Mouse (Mus musculus) stomach, postnatal 0 days (tissue): Measurements from ENCODE around the gene Pkd1l2. TPM values are rescaled to one million over a fixed set of nuclear protein-coding genes. Genes with fewer than 3 reads are reported as not detected.

ENCODE experiments used
- ATAC-seq: fragments of 200-750 bp; cut with Nextera tagmentation; 2 replicates; pipeline ENCODE4 v1.8.0; 2017; ENCODE audit not compliant: low FRiP score, low TSS enrichment
- DNase-seq: peaks from one replicate; pipeline ENCODE4 v3.0.0-alpha.2; 2016; ENCODE audit warnings: low spot score
- H3K27ac ChIP-seq: fragments of 300-500 bp; sonication (generic); replicated peaks from 2 replicates; pipeline ENCODE4 v1.5.1; 2014; ENCODE audit warnings: mild to moderate bottlenecking, control low read depth
- H3K27me3 ChIP-seq: fragments of 300-500 bp; sonication (generic); 2 replicates; pipeline ENCODE4 v1.6.1; 2014; ENCODE audit warnings: low read length; ENCODE audit not compliant: control insufficient read depth, insufficient read depth
- H3K36me3 ChIP-seq: fragments of 300-500 bp; sonication (generic); 2 replicates; pipeline ENCODE4 v1.6.1; 2014; ENCODE audit warnings: low read length, mixed read lengths; ENCODE audit not compliant: control insufficient read depth, insufficient read depth
- H3K4me1 ChIP-seq: fragments of 300-500 bp; sonication (generic); replicated peaks from 2 replicates; pipeline ENCODE4 v1.6.1; 2014; ENCODE audit warnings: antibody characterized with exemption; ENCODE audit not compliant: control insufficient read depth, insufficient read depth
- H3K4me2 ChIP-seq: fragments of 300-500 bp; sonication (generic); replicated peaks from 2 replicates; pipeline ENCODE4 v1.6.1; 2014; ENCODE audit warnings: low read depth, mild to moderate bottlenecking, control low read depth, moderate library complexity
- H3K4me3 ChIP-seq: fragments of 300-500 bp; sonication (generic); 2 replicates; pipeline ENCODE4 v1.5.1; 2014; ENCODE audit warnings: low read depth, low read length, control low read depth
- H3K9ac ChIP-seq: fragments of 300-500 bp; sonication (generic); 2 replicates; pipeline ENCODE4 v1.6.1; 2014; ENCODE audit warnings: mild to moderate bottlenecking, low read length, control low read depth, mixed read lengths
- H3K9me3 ChIP-seq: fragments of 300-500 bp; sonication (generic); 2 replicates; pipeline ENCODE4 v1.6.1; 2016; ENCODE audit warnings: low read length; ENCODE audit not compliant: control insufficient read depth
- CTCF ChIP-seq: IDR thresholded peaks from 2 replicates; pipeline ENCODE4 v1.5.1; 2016; ENCODE audit warnings: antibody characterized with exemption, low read depth, mild to moderate bottlenecking, moderate library complexity
- EP300 ChIP-seq: optimal IDR thresholded peaks from 2 replicates; pipeline ENCODE3; 2016; ENCODE audit warnings: antibody characterized with exemption
- WGBS: fragments of 180-500 bp; shearing (Covaris S2); extraction: QIAGEN DNeasy Blood & Tissue Kit; methylation state at CpG from one replicate; pipeline ENCODE4 v1.1.7; 2014; 5-methylcytosine and 5-hydroxymethylcytosine counted together
- polyA plus RNA-seq: library from polyadenylated mRNA; unstranded; fragments of >200 nt; fragmentation: Nextera tagmentation; extraction: Ambion mirVana; gene quantifications from 2 replicates; pipeline ENCODE4 v1.2.1, GENCODE M21; 2015

Gene Pkd1l2
- polyA plus RNA-seq, 1 experiment from 2014 or later: not detected

- 61% methylated on average over 11 of the region's 11 CpGs for WGBS
- H3K4me1 ChIP-seq: no peaks in the 10 kb centered on the region
- no peak overlapping the region; the same call in 1 of the 2 replicates for H3K9ac ChIP-seq
- no peaks in the 10 kb centered on the region for H3K9me3 ChIP-seq
- H3K36me3 ChIP-seq: peaks cover 2% of the 10 kb centered on the region; the same call in 1 of the 2 replicates
- no peak overlapping the region for H3K27ac ChIP-seq
- DNase-seq (no peak), ATAC-seq (no peak)
- no peaks in the 10 kb centered on the region for H3K27me3 ChIP-seq
- H3K4me2 ChIP-seq: peak overlapping the region; percentile 66
- TF ChIP-seq EP300 (no peak), CTCF (no peak)
- H3K4me3 ChIP-seq: peak overlapping the region; percentile 65
Observed at GRCm38 (mm10) chr8:116994016-116994716, 88.1 kb downstream of the Pkd1l2 start.

- no peaks in the 10 kb centered on the region for H3K9me3 ChIP-seq
- peaks cover 2% of the 10 kb centered on the region; the same call in 1 of the 2 replicates for H3K36me3 ChIP-seq
- peak within 1 kb of the TSS; percentile 54 for H3K9ac ChIP-seq
- no peak for TF ChIP-seq EP300
- TF ChIP-seq CTCF: peak; percentile 4; the same call in 1 of the 2 replicates
- ATAC-seq (peak; percentile 100), DNase-seq (peak; percentile 100)
- H3K4me1 ChIP-seq: no peaks in the 10 kb centered on the region
- peak within 1 kb of the TSS; percentile 66 for H3K4me2 ChIP-seq
- H3K27ac ChIP-seq: peak within 1 kb of the TSS; percentile 56
- no peaks in the 10 kb centered on the region for H3K27me3 ChIP-seq
- under 1% methylated on average over 56 of the region's 56 CpGs for WGBS
- peak within 1 kb of the TSS; percentile 65 for H3K4me3 ChIP-seq
Observed at GRCm38 (mm10) chr8:116993095-116993867, 89.0 kb downstream of the Pkd1l2 start, which contains the start of gene Gcsh. TSS of gene Gcsh (minus strand) at chr8:116993537.

GRCm38 (mm10) chr8:116992176-116992971 lies 89.9 kb downstream of the Pkd1l2 start:
- H3K4me3 ChIP-seq: peak overlapping the region; percentile 65
- TF ChIP-seq CTCF (no peak), EP300 (no peak)
- H3K4me2 ChIP-seq: peak overlapping the region; percentile 66
- H3K27me3 ChIP-seq: no peaks in the 10 kb centered on the region
- WGBS: 6% methylated on average over 23 of the region's 23 CpGs
- DNase-seq (peak; percentile 48), ATAC-seq (no peak)
- H3K9ac ChIP-seq: peak overlapping the region; percentile 54
- H3K27ac ChIP-seq: peak overlapping the region; percentile 56
- H3K9me3 ChIP-seq: no peaks in the 10 kb centered on the region
- no peaks in the 10 kb centered on the region for H3K4me1 ChIP-seq
- peaks cover 2% of the 10 kb centered on the region; the same call in 1 of the 2 replicates for H3K36me3 ChIP-seq

- WGBS: 75% methylated on average over 8 of the region's 8 CpGs
- Histone ChIP-seq H3K27ac (no peak overlapping the region), H3K27me3 (no peaks in the 10 kb centered on the region), H3K9me3 (no peaks in the 10 kb centered on the region), H3K4me2 (no peak overlapping the region), H3K9ac (no peak overlapping the region), H3K36me3 (peaks cover 2% of the 10 kb centered on the region; the same call in 1 of the 2 replicates), H3K4me1 (no peaks in the 10 kb centered on the region), H3K4me3 (no peak overlapping the region)
- DNase-seq: no peak
- TF ChIP-seq CTCF (no peak), EP300 (no peak)
- ATAC-seq: no peak
Observed at GRCm38 (mm10) chr8:116991241-116991640, 91.0 kb downstream of the Pkd1l2 start.

- DNase-seq: no peak
- peak; percentile 27; the same call in 1 of the 2 replicates for TF ChIP-seq CTCF
- TF ChIP-seq EP300: no peak
- Histone ChIP-seq H3K4me3 (no peak overlapping the region), H3K9ac (no peak overlapping the region), H3K27me3 (no peaks in the 10 kb centered on the region), H3K9me3 (no peaks in the 10 kb centered on the region), H3K27ac (no peak overlapping the region), H3K36me3 (peaks cover 2% of the 10 kb centered on the region; the same call in 1 of the 2 replicates), H3K4me1 (no peaks in the 10 kb centered on the region), H3K4me2 (no peak overlapping the region)
- WGBS: 92% methylated on average over 3 of the region's 3 CpGs
- no peak for ATAC-seq
Observed at GRCm38 (mm10) chr8:116989842-116990241, 92.4 kb downstream of the Pkd1l2 start.
